Mouse (Mus musculus) hindbrain, embryonic 15.5 days (tissue): ENCODE measurements around the gene Cdc40. TPM values are rescaled to one million over a fixed set of nuclear protein-coding genes. Genes with fewer than 3 reads are reported as not detected.

Experiments
- ATAC-seq: fragments of 200-750 bp; cut with Nextera tagmentation; 2 replicates; pipeline ENCODE4 v1.8.0; 2017; ENCODE audit warnings: low read depth, moderate number of reproducible peaks, moderate TSS enrichment; ENCODE audit not compliant: low FRiP score
- H3K27ac ChIP-seq: fragments of 300-500 bp; sonication (generic); replicated peaks from 2 replicates; pipeline ENCODE4 v1.5.1; 2015; ENCODE audit warnings: mild to moderate bottlenecking, inconsistent platforms
- H3K27me3 ChIP-seq: fragments of 300-500 bp; sonication (generic); 2 replicates; pipeline ENCODE4 v1.6.1; 2015; ENCODE audit warnings: control low read depth, inconsistent platforms
- H3K36me3 ChIP-seq: fragments of 300-500 bp; sonication (generic); 2 replicates; pipeline ENCODE4 v1.6.1; 2015; ENCODE audit warnings: control low read depth, inconsistent platforms
- H3K4me1 ChIP-seq: fragments of 300-500 bp; sonication (generic); replicated peaks from 2 replicates; pipeline ENCODE4 v1.6.1; 2015; ENCODE audit warnings: control low read depth, inconsistent platforms
- H3K4me2 ChIP-seq: fragments of 300-500 bp; sonication (generic); 2 replicates; pipeline ENCODE4 v1.6.1; 2015; ENCODE audit warnings: moderate library complexity, mild to moderate bottlenecking, inconsistent platforms
- H3K4me3 ChIP-seq: fragments of 300-500 bp; sonication (generic); 2 replicates; pipeline ENCODE4 v1.5.1; 2015; ENCODE audit warnings: mild to moderate bottlenecking, inconsistent platforms
- H3K9ac ChIP-seq: fragments of 300-500 bp; sonication (generic); 2 replicates; pipeline ENCODE4 v1.6.1; 2015; ENCODE audit warnings: inconsistent platforms
- H3K9me3 ChIP-seq: fragments of 300-500 bp; sonication (generic); 2 replicates; pipeline ENCODE4 v1.6.1; 2016; ENCODE audit warnings: control low read depth, inconsistent platforms
- WGBS: fragments of 180-500 bp; shearing (Covaris S2); methylation state at CpG from one replicate; pipeline ENCODE4 v1.1.7; 2015; 5-methylcytosine and 5-hydroxymethylcytosine counted together
- polyA plus RNA-seq: library from polyadenylated mRNA; unstranded; fragments of >200 nt; fragmentation: Nextera tagmentation; extraction: Ambion mirVana; gene quantifications from 2 replicates; pipeline ENCODE4 v1.2.1, GENCODE M21; 2015

Gene Cdc40
- polyA plus RNA-seq, 1 experiment from 2014 or later = 22.6 TPM

- whole genome bisulfite sequencing = 84% methylated on average over 7 of the region's 7 CpGs
- H3K9me3 ChIP-seq = no peaks in the 10 kb centered on the region
- no peak for ATAC-seq
These were observed 26.4 kb downstream of the Cdc40 start for GRCm38 (mm10) chr10:40856703-40857102.

GRCm38 (mm10) chr10:40855616-40856015 is 27.5 kb downstream of the Cdc40 start:
- no peak overlapping the region for H3K4me2 ChIP-seq
- no peak overlapping the region for H3K4me3 ChIP-seq
- no peak overlapping the region for H3K9ac ChIP-seq
- H3K36me3 ChIP-seq = no peaks in the 10 kb centered on the region
- no peaks in the 10 kb centered on the region for H3K9me3 ChIP-seq
- 69% methylated on average over 2 of the region's 2 CpGs for WGBS
- ATAC-seq = no peak
- no peak overlapping the region for H3K27ac ChIP-seq
- H3K27me3 ChIP-seq = no peaks in the 10 kb centered on the region
- H3K4me1 ChIP-seq = 0 out of 2 replicates have a peak, but pooled peaks cover 4% of the 10 kb centered on the region

More at GRCm38 (mm10) chr10:40856703-40857102, 26.4 kb downstream of the Cdc40 start:
- Histone ChIP-seq H3K27ac (no peak overlapping the region), H3K4me3 (no peak overlapping the region), H3K4me1 (0 out of 2 replicates have a peak, but pooled peaks cover 4% of the 10 kb centered on the region), H3K36me3 (no peaks in the 10 kb centered on the region), H3K4me2 (no peak overlapping the region), H3K27me3 (no peaks in the 10 kb centered on the region), H3K9ac (no peak overlapping the region)

- Histone ChIP-seq H3K4me1 (no peaks in the 10 kb centered on the region), H3K36me3 (peaks cover 15% of the 10 kb centered on the region), H3K4me2 (no peak overlapping the region)
These were observed 32.0 kb downstream of the Cdc40 start for GRCm38 (mm10) chr10:40851138-40851537.

GRCm38 (mm10) chr10:40850644-40851043 is 32.5 kb downstream of the Cdc40 start:
- no peak for ATAC-seq

More at GRCm38 (mm10) chr10:40851138-40851537, 32.0 kb downstream of the Cdc40 start:
- H3K9me3 ChIP-seq = no peaks in the 10 kb centered on the region
- no peak overlapping the region for H3K27ac ChIP-seq
- no peak overlapping the region for H3K9ac ChIP-seq
- H3K27me3 ChIP-seq = no peaks in the 10 kb centered on the region
- no peak overlapping the region for H3K4me3 ChIP-seq
- no peak for ATAC-seq

GRCm38 (mm10) chr10:40847176-40847874 is 35.8 kb downstream of the Cdc40 start:
- H3K4me1 ChIP-seq = no peaks in the 10 kb centered on the region; the same call in 1 of the 2 replicates
- H3K4me2 ChIP-seq = no peak overlapping the region
- no peak overlapping the region for H3K4me3 ChIP-seq
- no peaks in the 10 kb centered on the region for H3K27me3 ChIP-seq
- no peak overlapping the region for H3K27ac ChIP-seq
- H3K36me3 ChIP-seq = peaks cover 20% of the 10 kb centered on the region
- no peaks in the 10 kb centered on the region for H3K9me3 ChIP-seq
- H3K9ac ChIP-seq = no peak overlapping the region
- 82% methylated on average over 10 of the region's 10 CpGs for WGBS
- no peak for ATAC-seq

More at GRCm38 (mm10) chr10:40850644-40851043, 32.5 kb downstream of the Cdc40 start:
- no peaks in the 10 kb centered on the region for H3K4me1 ChIP-seq
- no peak overlapping the region for H3K9ac ChIP-seq
- no peak overlapping the region for H3K4me3 ChIP-seq
- H3K4me2 ChIP-seq = no peak overlapping the region
- 84% methylated on average over 2 of the region's 2 CpGs for WGBS
- no peaks in the 10 kb centered on the region for H3K27me3 ChIP-seq
- no peak overlapping the region for H3K27ac ChIP-seq
- H3K36me3 ChIP-seq = peaks cover 15% of the 10 kb centered on the region
- no peaks in the 10 kb centered on the region for H3K9me3 ChIP-seq

- no peak overlapping the region for H3K27ac ChIP-seq
- peaks cover 35% of the 10 kb centered on the region for H3K36me3 ChIP-seq
- no peak overlapping the region for H3K9ac ChIP-seq
- 86% methylated on average over 6 of the region's 6 CpGs for WGBS
- H3K27me3 ChIP-seq = no peaks in the 10 kb centered on the region
- no peak for ATAC-seq
- no peak overlapping the region for H3K4me3 ChIP-seq
- no peaks in the 10 kb centered on the region for H3K9me3 ChIP-seq
- no peak overlapping the region for H3K4me2 ChIP-seq
- H3K4me1 ChIP-seq = no peaks in the 10 kb centered on the region; the same call in 1 of the 2 replicates
These were observed 37.5 kb downstream of the Cdc40 start for GRCm38 (mm10) chr10:40845626-40846025.

GRCm38 (mm10) chr10:40844546-40844945 is 38.6 kb downstream of the Cdc40 start:
- H3K9ac ChIP-seq = no peak overlapping the region
- WGBS = 71% methylated on average over 10 of the region's 10 CpGs
- peak; percentile 47; the same call in 1 of the 2 replicates for ATAC-seq
- H3K27ac ChIP-seq = peak overlapping the region; percentile 34
- H3K36me3 ChIP-seq = peaks cover 37% of the 10 kb centered on the region
- H3K4me2 ChIP-seq = no peak overlapping the region; the same call in 1 of the 2 replicates
- H3K27me3 ChIP-seq = no peaks in the 10 kb centered on the region
- no peaks in the 10 kb centered on the region for H3K9me3 ChIP-seq
- no peak overlapping the region for H3K4me3 ChIP-seq
- no peaks in the 10 kb centered on the region; the same call in 1 of the 2 replicates for H3K4me1 ChIP-seq

GRCm38 (mm10) chr10:40843841-40844240 is 39.3 kb downstream of the Cdc40 start:
- H3K9ac ChIP-seq = no peak overlapping the region
- no peak overlapping the region for H3K4me3 ChIP-seq
- no peaks in the 10 kb centered on the region for H3K9me3 ChIP-seq
- no peaks in the 10 kb centered on the region; the same call in 1 of the 2 replicates for H3K4me1 ChIP-seq
- H3K27ac ChIP-seq = peak overlapping the region; percentile 25
- 68% methylated on average over 5 of the region's 5 CpGs for WGBS
- ATAC-seq = no peak; the same call in 1 of the 2 replicates
- H3K27me3 ChIP-seq = no peaks in the 10 kb centered on the region
- no peak overlapping the region for H3K4me2 ChIP-seq
- H3K36me3 ChIP-seq = peaks cover 37% of the 10 kb centered on the region

GRCm38 (mm10) chr10:40840086-40840485 is 43.0 kb downstream of the Cdc40 start:
- no peak overlapping the region for H3K4me2 ChIP-seq
- whole genome bisulfite sequencing = 90% methylated on average over 5 of the region's 5 CpGs
- H3K36me3 ChIP-seq = peaks cover 28% of the 10 kb centered on the region; the same call in 1 of the 2 replicates
- H3K27me3 ChIP-seq = no peaks in the 10 kb centered on the region
- ATAC-seq = no peak
- H3K4me3 ChIP-seq = no peak overlapping the region
- H3K9me3 ChIP-seq = no peaks in the 10 kb centered on the region
- H3K27ac ChIP-seq = no peak overlapping the region
- H3K9ac ChIP-seq = no peak overlapping the region
- H3K4me1 ChIP-seq = no peaks in the 10 kb centered on the region; the same call in 1 of the 2 replicates

- Histone ChIP-seq H3K27me3 (no peaks in the 10 kb centered on the region), H3K4me1 (no peaks in the 10 kb centered on the region), H3K27ac (no peak overlapping the region), H3K36me3 (peaks cover 24% of the 10 kb centered on the region), H3K4me2 (no peak overlapping the region), H3K4me3 (no peak overlapping the region), H3K9me3 (no peaks in the 10 kb centered on the region), H3K9ac (no peak overlapping the region)
- no peak for ATAC-seq
- 91% methylated on average over 6 of the region's 7 CpGs for WGBS
These were observed 51.8 kb downstream of the Cdc40 start for GRCm38 (mm10) chr10:40831267-40831666.

- Histone ChIP-seq H3K4me3 (no peak overlapping the region), H3K27ac (no peak overlapping the region), H3K4me2 (no peak overlapping the region), H3K27me3 (no peaks in the 10 kb centered on the region), H3K36me3 (peaks cover 20% of the 10 kb centered on the region), H3K4me1 (no peaks in the 10 kb centered on the region), H3K9me3 (no peaks in the 10 kb centered on the region), H3K9ac (no peak overlapping the region)
- WGBS = 91% methylated on average over 3 of the region's 3 CpGs
- ATAC-seq = no peak
These were observed 52.8 kb downstream of the Cdc40 start for GRCm38 (mm10) chr10:40830312-40830711.

- H3K4me1 ChIP-seq = no peaks in the 10 kb centered on the region
- H3K27ac ChIP-seq = no peak overlapping the region
- no peak overlapping the region for H3K9ac ChIP-seq
- no peaks in the 10 kb centered on the region for H3K27me3 ChIP-seq
- H3K4me2 ChIP-seq = no peak overlapping the region
- H3K36me3 ChIP-seq = peaks cover 6% of the 10 kb centered on the region
- H3K9me3 ChIP-seq = no peaks in the 10 kb centered on the region
- no peak overlapping the region for H3K4me3 ChIP-seq
- WGBS = 86% methylated on average over 4 of the region's 4 CpGs
- no peak for ATAC-seq
These were observed 55.4 kb downstream of the Cdc40 start for GRCm38 (mm10) chr10:40827706-40828105.
